Mouse (Mus musculus): Measurements from ENCODE around the gene Prph.

Gene Prph

GRCm38 (mm10) chr15:99055040-99055439 is at the start of gene Prph:
Gene Prph (plus strand): TSS chr15:99055174.
- no peak for DNase-seq (ENCODE audit: low spot score in 2 of 2)

DNA sequence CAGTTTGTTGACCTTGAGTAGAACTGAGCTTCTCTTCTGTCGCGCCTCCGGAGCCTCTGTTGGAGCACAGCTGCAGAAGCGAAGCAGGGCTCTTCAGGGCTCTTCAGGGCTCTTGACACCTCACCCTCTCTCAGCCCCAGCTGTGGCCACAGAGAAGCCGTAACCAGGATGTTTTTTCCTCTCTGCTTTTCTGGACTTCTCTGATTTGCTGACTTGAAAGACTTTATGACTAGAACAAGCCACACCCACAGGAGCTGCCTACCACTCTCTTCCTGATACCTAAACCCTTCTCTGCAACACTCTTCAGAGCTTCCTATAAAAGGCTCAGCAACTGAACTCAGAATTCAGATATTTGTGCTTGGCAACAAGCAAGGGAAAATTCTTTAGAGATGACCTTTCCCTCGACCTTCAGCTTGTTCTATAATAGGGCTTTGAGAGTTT is 46.2 kb upstream of the Prph start:
- no peak for DNase-seq (ENCODE audit: low spot score in 2 of 2)

DNA sequence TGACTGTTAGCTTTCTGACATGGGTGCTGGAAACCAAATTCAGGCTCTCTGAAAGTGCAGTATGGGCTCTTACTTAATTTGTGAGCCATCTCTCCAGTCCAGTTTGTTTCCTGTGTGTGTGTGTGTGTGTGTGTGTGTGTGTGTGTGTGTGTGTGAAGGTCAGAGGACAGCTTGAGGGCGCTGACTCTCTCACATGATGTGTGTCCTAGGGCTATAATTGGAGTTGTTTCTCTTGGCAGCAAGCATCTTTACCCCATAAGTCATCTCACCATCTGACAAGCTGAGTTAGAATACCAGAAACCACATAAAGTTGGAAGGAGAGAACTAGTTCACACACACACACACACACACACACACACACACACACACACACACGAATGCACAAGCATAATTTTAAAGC is 44.1 kb upstream of the Prph start:
- DNase-seq (ENCODE audit: low spot score in 2 of 2), result no peak

- DNase-seq (ENCODE audit: low spot score in 2 of 2), result no peak
Observed at GRCm38 (mm10) chr15:99011946-99012345, 43.0 kb upstream of the Prph start.

DNA sequence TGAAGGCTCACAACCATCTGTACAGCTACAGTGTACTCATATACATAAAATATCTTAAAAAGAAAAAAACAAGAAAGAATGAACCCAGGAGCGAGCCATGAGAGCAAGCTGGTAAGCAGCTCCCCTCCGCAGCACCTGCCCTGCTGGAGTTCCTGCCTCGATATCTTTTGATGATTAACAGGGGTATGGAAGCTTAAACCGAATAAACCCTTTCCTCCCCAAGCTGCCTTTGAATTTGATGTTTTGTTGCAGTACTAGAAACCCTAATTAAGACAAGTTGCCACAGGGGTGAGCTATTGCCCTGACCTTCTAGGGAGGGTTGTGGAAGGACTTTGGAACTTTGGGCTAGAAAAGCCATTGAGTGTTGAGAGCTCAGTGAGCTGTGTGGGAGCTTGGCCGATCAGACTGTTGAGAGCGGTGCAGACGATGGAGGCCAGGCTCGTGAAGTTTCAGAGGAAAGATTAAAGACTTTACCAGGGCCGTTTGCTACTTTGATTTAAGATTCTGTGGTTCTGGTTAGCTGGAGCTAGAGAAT is 40.4 kb upstream of the Prph start:
- DNase-seq (ENCODE audit: low spot score in 2 of 2), result no peak

GRCm38 (mm10) chr15:99017355-99017761 is 37.6 kb upstream of the Prph start:
- no peak for DNase-seq (ENCODE audit: low spot score in 2 of 2)

DNA sequence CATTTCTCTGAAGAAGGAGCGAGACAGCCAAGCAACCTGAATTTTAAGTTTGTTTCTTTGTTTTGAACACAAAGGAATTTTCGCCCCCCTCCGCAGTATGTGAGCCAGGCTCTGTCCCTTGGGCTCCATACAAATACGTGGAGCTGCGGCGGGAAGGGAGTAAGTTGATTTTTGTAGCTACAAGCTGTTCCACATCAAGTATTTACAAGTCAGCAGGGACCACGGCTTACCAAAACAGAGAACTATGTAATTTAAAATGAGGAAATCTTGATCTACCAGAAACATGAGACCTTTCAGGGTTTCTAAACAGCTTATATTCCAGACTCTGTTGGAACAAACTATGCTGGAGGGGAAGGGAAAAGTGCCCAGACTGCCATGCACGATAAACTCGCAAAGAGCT is 37.0 kb upstream of the Prph start:
- no peak for DNase-seq (ENCODE audit: low spot score in 2 of 2)

DNA sequence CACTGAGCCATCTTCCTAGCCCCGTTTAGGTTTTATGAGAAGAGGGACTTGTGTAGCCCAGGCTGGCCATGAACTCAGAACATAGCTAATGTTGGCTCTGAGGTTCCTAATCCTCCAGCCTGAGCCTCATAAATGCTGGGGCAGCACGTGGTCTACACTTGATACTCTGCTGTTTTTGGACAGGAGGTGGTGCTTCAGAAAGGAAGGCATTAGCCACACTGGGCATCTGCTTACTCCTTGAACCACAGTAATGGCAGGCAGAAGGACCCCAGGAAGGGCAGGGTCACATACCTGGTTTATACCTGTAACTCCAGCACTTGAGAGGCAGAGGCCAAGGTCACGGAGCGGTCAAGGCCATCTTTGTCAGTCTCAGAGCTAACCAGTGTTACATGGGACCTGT is 36.3 kb upstream of the Prph start:
- DNase-seq (ENCODE audit: low spot score in 2 of 2), result no peak

DNA sequence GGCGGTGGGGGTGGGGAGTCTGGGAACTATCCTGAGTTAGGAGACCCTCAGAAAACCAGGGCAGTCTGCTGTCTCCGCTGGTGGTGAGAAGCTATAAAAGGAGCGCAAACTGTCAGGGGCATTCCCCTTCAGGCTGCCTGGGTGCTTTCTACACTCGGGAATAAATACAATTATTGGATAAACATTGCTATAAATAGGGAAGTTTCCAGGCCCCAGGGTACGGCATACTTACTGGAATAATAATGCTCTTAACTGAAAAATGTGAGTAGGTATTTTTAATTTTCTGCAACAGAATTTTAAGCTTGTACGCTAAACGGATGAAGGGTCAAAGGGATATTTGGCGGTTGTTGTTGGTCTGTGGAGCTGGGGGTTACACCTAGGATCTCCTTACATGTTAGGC is 35.5 kb upstream of the Prph start:
- no peak for DNase-seq (ENCODE audit: low spot score in 2 of 2)

- no peak for DNase-seq (ENCODE audit: low spot score in 2 of 2)
Observed at GRCm38 (mm10) chr15:99020171-99020570, 34.8 kb upstream of the Prph start.

DNA sequence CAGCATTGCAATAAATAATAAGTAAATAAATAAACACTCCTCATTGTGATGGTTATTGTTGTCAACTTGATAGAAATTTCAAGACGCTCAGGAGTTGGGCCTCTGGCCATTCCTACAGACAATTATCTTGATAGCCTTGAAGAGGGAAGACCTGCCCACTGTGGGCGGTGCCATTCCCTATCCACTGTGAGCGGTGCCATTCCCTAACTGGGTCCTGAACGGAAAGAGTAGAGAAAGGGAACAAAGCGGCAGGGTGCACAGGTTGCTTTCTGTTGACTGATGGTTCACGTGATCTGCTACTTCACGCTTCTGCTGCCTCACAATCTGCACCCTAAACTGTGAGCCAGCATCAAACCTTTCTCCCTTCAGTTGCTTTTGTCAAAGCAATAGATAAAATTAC is 33.7 kb upstream of the Prph start:
- DNase-seq (ENCODE audit: low spot score in 2 of 2), result no peak

GRCm38 (mm10) chr15:99024668-99025314 is 30.2 kb upstream of the Prph start:
- peak in 1 of 2 experiments; percentile 36 for DNase-seq (ENCODE audit: low spot score in 2 of 2)

DNA sequence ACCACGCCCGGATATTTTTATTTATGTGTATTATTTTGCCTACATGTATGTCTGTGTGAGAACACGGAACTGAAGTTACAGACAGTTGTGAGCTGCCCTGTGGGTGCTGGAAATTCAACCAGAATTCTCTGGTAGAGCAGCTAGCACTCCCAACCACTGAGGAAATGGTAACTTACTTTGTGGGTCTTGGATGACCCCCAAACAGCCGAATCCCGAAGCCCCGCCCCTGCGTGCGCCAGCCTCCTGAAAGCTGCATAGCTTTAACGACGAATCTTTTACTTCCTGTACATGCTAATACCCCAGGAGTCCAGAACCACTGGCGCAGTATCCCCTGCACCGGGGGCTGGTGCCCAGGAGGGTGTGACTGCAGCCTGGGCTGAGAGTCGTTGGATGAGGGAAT is 29.6 kb upstream of the Prph start:
- DNase-seq (ENCODE audit: low spot score in 2 of 2), result no peak

DNA sequence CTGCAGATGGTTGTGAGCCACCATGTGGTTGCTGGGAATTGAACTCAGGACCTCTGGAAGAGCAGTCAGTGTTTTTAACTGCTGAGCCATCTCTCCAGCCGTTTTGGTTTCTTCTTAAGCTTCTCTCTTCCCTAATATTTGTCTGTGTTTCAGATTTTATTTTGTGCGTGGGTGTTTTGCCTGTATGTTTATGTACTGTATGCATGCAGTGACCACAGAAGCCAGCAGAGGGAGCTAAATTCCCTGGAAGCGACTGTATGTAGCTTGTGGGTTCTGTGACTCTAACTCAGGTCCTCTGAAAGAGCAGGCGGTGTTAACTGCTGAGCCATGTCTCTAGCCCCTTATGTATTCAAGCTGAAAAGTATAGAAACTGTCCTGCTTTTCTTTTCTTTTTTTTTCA is 28.7 kb upstream of the Prph start:
- DNase-seq (ENCODE audit: low spot score in 2 of 2), result no peak

GRCm38 (mm10) chr15:99027116-99027515 is 27.9 kb upstream of the Prph start:
- no peak for DNase-seq (ENCODE audit: low spot score in 2 of 2)

DNA sequence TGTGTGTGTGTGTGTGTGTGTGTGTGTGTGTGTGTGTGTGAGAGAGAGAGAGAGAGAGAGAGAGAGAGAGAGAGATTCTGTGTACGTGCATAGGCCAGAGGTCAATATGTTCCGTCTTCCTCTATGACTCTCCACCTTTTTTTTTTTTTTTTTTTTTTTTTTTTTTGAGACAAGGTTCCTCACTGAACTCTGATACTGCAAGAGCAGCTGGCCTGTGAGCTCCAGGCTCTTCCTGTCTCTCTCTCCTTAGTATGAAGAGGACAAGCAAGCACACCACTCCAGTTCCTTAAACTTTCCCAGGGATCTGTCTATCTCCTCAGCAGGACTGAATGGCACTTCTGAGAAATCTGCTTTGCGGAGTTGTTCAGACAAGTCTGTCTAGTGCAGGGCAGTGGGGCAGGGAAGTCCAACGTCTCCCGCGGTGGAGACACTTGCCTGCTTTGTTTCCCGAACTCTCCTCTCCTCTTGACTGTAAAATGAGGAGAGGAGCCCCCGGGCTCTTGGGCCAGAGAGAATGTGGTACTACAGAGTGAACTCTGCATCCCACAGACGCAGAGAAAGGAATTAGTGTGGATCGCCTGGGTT is 26.0 kb upstream of the Prph start:
- no peak for DNase-seq (ENCODE audit: low spot score in 2 of 2)

DNA sequence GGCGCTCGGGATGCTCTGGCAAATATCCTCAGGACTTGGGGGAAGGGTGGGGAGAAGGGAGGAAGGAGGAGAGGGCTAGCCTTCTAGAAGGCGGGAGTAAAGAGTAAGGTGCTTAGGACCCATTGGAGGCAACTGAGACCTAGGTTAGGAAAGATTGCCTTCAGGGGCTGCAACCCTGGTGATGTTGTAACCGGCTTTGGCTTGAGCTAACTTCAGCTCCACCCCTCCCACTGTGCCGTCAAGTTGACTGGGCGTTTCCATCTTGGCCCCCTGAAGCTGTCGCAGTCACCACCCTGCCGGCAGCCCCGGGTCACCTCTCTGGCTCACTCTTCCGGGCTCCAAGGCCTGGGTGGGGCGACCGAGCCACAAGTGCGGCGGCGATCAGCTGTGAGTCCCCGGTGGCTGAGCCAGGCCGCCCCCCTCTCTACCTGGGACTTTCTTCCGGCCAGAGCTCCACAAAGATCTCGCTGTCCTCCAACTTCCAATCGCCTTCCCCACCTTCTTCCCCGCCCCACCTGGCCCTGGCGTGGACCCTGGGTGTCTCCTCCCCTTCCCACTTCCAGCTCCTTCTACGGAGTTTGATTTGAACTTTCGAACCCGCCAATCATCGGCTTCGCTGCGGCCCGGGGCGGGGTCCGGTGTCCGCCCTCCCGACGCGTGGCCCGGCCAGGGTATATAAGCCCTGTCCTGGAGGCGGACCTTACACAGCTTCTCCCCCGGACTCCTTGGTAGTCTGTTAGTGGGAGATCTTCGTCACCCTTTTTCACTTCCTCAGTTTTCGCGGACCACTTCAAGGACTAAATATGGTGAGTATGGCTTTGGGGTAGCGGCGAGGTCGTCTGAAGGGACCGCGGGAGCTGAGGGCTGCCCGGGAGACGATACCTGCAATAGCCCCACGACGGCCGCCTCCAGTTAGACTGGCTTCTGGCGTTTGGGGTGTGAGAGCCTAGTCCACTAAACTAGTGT is 25.1 kb upstream of the Prph start, which contains the start of gene Tuba1c:
Tuba1c (plus strand) TSS at position 273 of the 966 bp plus-strand sequence.
- no peak for DNase-seq (ENCODE audit: low spot score in 2 of 2)

GRCm38 (mm10) chr15:99030585-99031387 is 24.2 kb upstream of the Prph start:
- no peak for DNase-seq (ENCODE audit: low spot score in 2 of 2)

DNA sequence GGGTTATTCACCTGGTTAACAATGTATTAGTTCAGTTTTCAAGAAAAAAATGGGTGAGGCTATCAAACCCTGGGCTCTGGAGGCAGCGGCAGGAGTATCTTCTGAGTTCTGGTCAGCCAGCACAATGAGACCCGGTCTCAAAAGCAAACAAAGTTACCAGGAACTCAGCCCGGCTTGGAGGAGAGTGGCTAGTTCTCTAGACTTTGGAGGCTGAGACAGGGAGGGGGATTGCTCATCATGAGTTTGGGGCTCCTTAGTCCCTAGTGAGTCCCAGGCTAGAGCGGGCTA is 23.6 kb upstream of the Prph start:
- no peak for DNase-seq (ENCODE audit: low spot score in 2 of 2)

DNA sequence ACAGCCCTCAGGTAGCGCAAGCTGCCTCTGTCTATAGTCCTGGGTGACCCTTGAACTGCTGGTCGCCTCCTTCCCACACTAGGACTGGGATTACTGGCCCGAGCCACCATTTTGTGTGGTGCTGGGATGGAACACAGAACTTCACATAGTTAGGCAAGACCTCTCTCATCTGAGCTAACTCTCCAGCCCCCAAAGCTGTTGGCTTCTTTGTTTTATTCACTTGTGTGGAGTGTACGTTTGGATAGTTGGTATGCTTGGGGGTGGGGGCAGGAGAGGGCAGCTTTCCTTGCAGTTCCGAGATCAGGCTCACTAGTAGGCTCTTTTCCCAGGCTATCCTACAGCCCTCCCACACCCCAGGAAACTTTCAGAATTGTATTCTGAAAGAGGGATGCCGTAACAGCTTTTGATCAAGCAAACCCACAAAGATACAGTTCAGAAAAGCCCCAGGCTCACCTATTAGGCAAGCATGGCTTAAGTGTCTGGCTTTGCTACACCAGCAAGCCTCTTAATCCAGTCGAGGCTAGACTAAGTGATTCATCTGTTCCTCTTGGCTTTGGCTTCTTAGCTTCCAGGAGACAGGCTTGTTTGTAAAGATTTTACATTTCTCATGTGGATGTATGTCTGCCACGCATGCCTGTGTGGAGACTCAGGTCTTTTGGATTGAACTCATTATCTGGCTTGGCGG is 22.8 kb upstream of the Prph start:
- DNase-seq (ENCODE audit: low spot score in 2 of 2), result no peak

DNA sequence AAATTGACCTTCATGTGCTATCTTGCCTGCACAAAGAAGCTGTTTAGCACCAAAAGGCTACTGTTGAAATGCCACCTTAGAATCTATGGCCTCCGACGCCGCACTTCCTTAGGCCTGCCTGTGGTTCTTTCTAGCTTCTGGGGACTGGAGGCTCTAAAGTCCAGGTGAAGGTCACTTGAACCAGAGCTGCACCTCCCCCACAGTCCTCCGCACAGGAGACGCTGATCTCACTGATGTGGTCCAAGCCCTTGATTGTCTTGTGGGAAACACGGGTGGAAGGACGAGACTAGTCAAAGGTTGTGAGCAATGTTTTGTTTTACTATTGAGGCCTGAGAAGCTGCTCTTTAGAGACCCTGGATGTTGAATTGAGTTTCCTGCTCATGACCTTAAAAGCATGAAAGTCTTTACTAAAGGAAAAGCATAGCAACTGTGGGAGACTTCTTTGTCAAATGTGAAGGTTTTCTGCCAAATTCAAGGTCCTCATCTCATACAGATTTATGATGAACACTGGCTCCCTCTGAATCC is 22.2 kb upstream of the Prph start:
- no peak for DNase-seq (ENCODE audit: low spot score in 2 of 2)

All from right cerebral cortex, postnatal 36 days (tissue).